In the genomic region with DNA sequence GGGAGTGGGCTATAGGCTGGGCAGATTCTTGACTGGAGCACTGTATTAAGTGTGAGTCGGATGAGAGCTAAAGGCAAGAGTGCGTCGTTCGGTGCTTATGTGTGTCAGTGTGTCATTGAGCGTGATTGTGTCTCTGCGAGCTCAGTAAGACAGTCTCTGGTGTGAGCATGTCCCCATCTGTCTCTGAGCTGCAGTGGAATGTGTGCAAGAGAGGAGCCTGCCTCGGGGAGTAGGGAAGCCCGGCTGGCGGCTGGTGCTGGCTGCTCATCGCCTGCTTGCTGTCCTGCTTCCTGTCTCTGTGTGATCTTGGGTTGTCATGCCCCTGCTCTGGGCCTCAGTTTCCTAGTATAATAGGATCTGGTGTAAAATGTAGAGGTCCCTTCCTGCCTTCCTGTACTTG, we compare ENCODE assay signal across 17 mouse cellular contexts. TPM values are rescaled to one million over a fixed set of nuclear protein-coding genes. Genes with fewer than 3 reads are reported as not detected.
"Had no signal": no experiment of that assay in that cellular context is flagged by ENCODE, and none has a peak within 500 bp of the region (broad histone marks: within the 10 kb centered on the region; RNA-seq: fewer than 3 reads in every experiment).

No protein-coding gene starts in this region.

- ATAC-seq: liver, postnatal 0 days had no signal

- H3K27ac ChIP-seq: limb, embryonic 12.5 days; liver, embryonic 13.5 days; lung, embryonic 15.5 days; macrophage; neural tube, embryonic 12.5 days; stomach, embryonic 15.5 days had no signal

- H3K27me3 ChIP-seq: neural tube, embryonic 12.5 days had no signal

- H3K36me3 ChIP-seq: limb, embryonic 12.5 days; liver, embryonic 13.5 days; lung, embryonic 15.5 days; neural tube, embryonic 12.5 days; stomach, embryonic 15.5 days had no signal

- H3K9me3 ChIP-seq: limb, embryonic 12.5 days; liver, embryonic 13.5 days; lung, embryonic 15.5 days; megakaryocyte, embryonic 14.5 days; neural tube, embryonic 12.5 days; stomach, embryonic 15.5 days had no signal

- DNase-seq: kidney, adult 8-10 months; kidney, postnatal 36 days; layer of hippocampus, adult 9-11 months; liver; liver, embryonic 13.5 days; liver, postnatal 0 days; lung, postnatal 14 days; retina, postnatal 1 day; thymus, adult 2 months; thymus, postnatal 25 days had no signal

- H3K9ac ChIP-seq: limb, embryonic 12.5 days; liver, embryonic 13.5 days; liver, postnatal 0 days; lung, embryonic 15.5 days; neural tube, embryonic 12.5 days; stomach, embryonic 15.5 days had no signal

- H3K4me3 ChIP-seq: limb, embryonic 12.5 days; liver, embryonic 13.5 days; lung, embryonic 15.5 days; megakaryocyte, embryonic 14.5 days; myocyte; neural tube, embryonic 12.5 days; stomach, embryonic 15.5 days had no signal

- H3K4me2 ChIP-seq: limb, embryonic 12.5 days; liver, embryonic 13.5 days; lung, embryonic 15.5 days; neural tube, embryonic 12.5 days; stomach, embryonic 15.5 days had no signal

- H3K4me1 ChIP-seq: stomach, embryonic 15.5 days had no signal

RNA-seq across cellular contexts. Expression of gene Nrxn2, which starts 24.5 kb away (rescaled TPM):
- polyA plus RNA-seq: macrophage had no signal
